In the genomic region with DNA sequence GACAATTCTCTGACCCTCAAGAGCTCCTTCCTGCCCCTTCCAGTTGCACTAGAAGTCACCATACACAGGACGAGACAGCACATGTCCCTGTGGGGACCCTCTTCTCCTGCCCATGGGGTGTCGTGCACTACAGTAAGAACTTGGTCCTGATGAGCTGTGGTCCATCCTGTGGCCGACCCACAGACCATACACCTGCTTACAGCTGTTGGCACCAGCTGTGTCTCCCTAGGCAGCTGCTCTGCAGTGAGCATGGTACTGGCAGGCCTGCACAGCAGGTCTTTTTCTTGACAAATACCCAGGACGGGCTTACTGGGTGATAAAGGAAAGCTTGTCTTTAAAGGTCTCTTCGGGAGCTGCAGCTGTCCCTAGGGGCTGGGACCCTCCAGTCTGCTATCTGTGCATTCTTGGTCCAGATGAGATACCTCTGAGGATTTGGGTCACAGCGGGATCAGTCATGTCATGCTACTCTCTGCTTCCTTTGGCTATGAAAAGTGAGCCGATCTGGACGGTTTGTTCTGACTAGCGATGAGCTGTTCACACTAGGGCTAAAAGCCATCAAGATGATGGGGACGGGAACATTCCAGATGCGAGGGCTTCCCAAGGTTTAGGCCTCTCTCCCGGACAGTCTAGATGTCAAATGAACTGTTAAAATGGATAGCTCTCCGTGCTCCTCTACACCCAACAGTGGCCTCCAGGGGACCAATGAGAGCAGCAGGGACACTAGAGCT, we compare ENCODE assay signal across 15 mouse cellular contexts.
"Had no signal": no experiment of that assay in that cellular context is flagged by ENCODE, and none has a peak within 500 bp of the region (broad histone marks: within the 10 kb centered on the region; RNA-seq: fewer than 3 reads in every experiment).

No protein-coding gene starts in this region.

- H3K9ac ChIP-seq: limb, embryonic 13.5 days; liver, embryonic 12.5 days; liver, embryonic 15.5 days; lung, embryonic 15.5 days; midbrain, embryonic 13.5 days had no signal

- ATAC-seq: liver, embryonic 12.5 days; midbrain, embryonic 13.5 days had no signal

- H3K4me2 ChIP-seq: limb, embryonic 13.5 days; liver, embryonic 12.5 days; liver, embryonic 15.5 days; lung, embryonic 15.5 days; midbrain, embryonic 13.5 days had no signal

- H3K9me3 ChIP-seq: limb, embryonic 13.5 days; liver, embryonic 12.5 days; liver, embryonic 15.5 days; lung, embryonic 15.5 days; megakaryocyte, embryonic 14.5 days; midbrain, embryonic 10.5 days; midbrain, embryonic 13.5 days had no signal

- H3K4me3 ChIP-seq: limb, embryonic 13.5 days; liver, embryonic 12.5 days; liver, embryonic 15.5 days; lung, embryonic 15.5 days; megakaryocyte, embryonic 14.5 days; midbrain, embryonic 10.5 days; midbrain, embryonic 13.5 days had no signal

- H3K36me3 ChIP-seq: limb, embryonic 13.5 days; liver, embryonic 15.5 days; lung, embryonic 15.5 days; midbrain, embryonic 10.5 days; midbrain, embryonic 13.5 days had no signal

- H3K27ac ChIP-seq: limb, embryonic 13.5 days; liver, embryonic 12.5 days; liver, embryonic 15.5 days; lung, embryonic 15.5 days; midbrain, embryonic 10.5 days; midbrain, embryonic 13.5 days had no signal

- H3K27me3 ChIP-seq: limb, embryonic 13.5 days; lung, embryonic 15.5 days; midbrain, embryonic 13.5 days had no signal

- DNase-seq: kidney, postnatal 14 days; kidney, postnatal 4 days; left cerebral cortex, postnatal 4 days; liver; lung, adult 18-20 months; lung, postnatal 10 days; lung, postnatal 36 days; thymus, postnatal 25 days had no signal
